Mouse (Mus musculus) E14TG2a.4 (cell line): ENCODE results near the gene Adam26a.
A peak's percentile ranks its signal among the peaks of the same experiment; 100 is the strongest.

Experiments
- CTCF ChIP-seq: conservative IDR thresholded peaks from 2 replicates; pipeline ENCODE4 v1.5.1; 2014; ENCODE audit warnings: low read length
- NANOG ChIP-seq: IDR thresholded peaks from 2 replicates; pipeline ENCODE4 v1.6.1; 2014; ENCODE audit warnings: borderline replicate concordance, low read length, mixed read lengths

DNA sequence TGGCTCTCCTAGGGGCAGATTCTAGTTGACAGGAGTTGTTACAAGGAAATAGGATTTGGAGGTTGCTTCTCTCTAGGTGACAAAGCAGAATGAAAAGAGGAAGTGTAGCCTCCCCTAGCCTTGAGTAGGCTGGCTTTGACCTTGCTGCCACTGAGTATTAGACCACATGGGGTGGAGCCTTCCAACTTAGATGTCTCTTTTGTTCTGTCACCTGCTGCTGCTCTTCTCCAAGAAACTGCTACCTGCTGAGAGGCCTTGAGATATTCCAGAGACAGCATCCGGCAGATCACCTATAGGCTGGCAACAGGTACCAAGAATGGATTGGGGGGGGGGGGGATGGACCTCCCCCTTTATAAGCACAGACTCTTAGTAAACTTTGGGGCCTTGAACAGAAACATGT is 39.5 kb upstream of the Adam26a start:
- TF ChIP-seq CTCF (no peak), NANOG (peak; percentile 81)
